Mouse (Mus musculus) embryonic fibroblast, embryonic 13.5 days (primary cell): ENCODE results near the gene Mpp4.

Experiments used
- CTCF ChIP-seq: IDR thresholded peaks from 2 replicates; pipeline ENCODE4 v1.5.1; 2011; ENCODE audit warnings: mild to moderate bottlenecking, control low read depth, low read length, moderate library complexity, borderline replicate concordance; ENCODE audit not compliant: insufficient read depth
- POLR2A ChIP-seq: IDR thresholded peaks from 2 replicates; pipeline ENCODE4 v1.6.1; 2011; ENCODE audit warnings: low read depth, mild to moderate bottlenecking, control low read depth, low read length, moderate library complexity

DNA sequence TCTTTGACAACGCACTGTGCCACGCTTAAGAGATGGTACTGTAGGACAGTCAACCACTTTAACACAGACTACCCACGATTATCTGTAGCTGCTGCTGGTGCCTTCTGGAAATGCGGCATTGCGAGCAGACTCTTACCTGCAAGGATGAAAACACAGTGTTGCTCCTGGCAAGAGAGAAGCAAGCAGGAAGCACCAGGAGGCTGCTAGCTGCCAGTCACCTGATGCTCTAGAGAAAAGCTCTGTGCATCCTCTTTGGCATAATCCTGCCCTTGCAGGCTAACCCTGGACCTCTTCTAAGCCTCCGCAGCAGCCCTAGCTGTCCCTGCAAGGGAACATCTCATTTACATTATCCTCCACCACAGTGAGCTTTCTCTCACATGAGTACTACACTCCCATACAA lies 1.8 kb downstream of the Mpp4 start:
- TF ChIP-seq POLR2A (no peak), CTCF (no peak)
